Mouse (Mus musculus) cerebellum, adult 2 months (tissue): ENCODE data around the gene Ccdc47. TPM values are rescaled to one million over a fixed set of nuclear protein-coding genes. Genes with fewer than 3 reads are reported as not detected.

Source experiments
- DNase-seq, 2 experiments: peaks; one replicate each; pipeline ENCODE4 v3.0.0; 2021
- H3K27ac ChIP-seq: fragments of 200-500 bp; 2 replicates; pipeline ENCODE4 v1.5.1; 2012; ENCODE audit warnings: low read length, control low read depth, inconsistent platforms; ENCODE audit not compliant: insufficient read depth
- H3K27me3 ChIP-seq: fragments of 200-500 bp; 2 replicates; pipeline ENCODE4 v1.6.1; 2012; ENCODE audit warnings: inconsistent platforms, mild to moderate bottlenecking, low read length, moderate library complexity; ENCODE audit not compliant: control insufficient read depth, insufficient read depth
- H3K4me1 ChIP-seq: fragments of 200-500 bp; 2 replicates; pipeline ENCODE4 v1.6.1; 2011; ENCODE audit warnings: low read length; ENCODE audit not compliant: control insufficient read depth, insufficient read depth
- H3K4me3 ChIP-seq: fragments of 200-500 bp; replicated peaks from 2 replicates; pipeline ENCODE3; 2011; ENCODE audit warnings: mild to moderate bottlenecking, low read depth, low read length, control low read depth; ENCODE audit not compliant: insufficient read depth
- CTCF ChIP-seq: fragments of 200-500 bp; IDR thresholded peaks from 2 replicates; pipeline ENCODE4 v1.5.1; 2011; ENCODE audit warnings: low read depth, mild to moderate bottlenecking, control low read depth, low read length, moderate library complexity, borderline replicate concordance; ENCODE audit not compliant: insufficient read depth
- POLR2A ChIP-seq: fragments of 200-500 bp; IDR thresholded peaks from 2 replicates; pipeline ENCODE4 v1.6.1; 2011; ENCODE audit warnings: low read length, control low read depth, borderline replicate concordance; ENCODE audit not compliant: insufficient read depth
- WGBS: fragments of 180-500 bp; shearing (Covaris S2); methylation state at CpG from one replicate; pipeline ENCODE4 v1.1.7; 2018; 5-methylcytosine and 5-hydroxymethylcytosine counted together
- polyA plus RNA-seq: library from polyadenylated mRNA; depleted of rRNA; stranded (reverse); fragments of >200 nt; gene quantifications from 2 replicates; pipeline ENCODE4 v1.2.3, GENCODE M21; 2012

Gene Ccdc47
- polyA plus RNA-seq, 1 experiment = 88.8 TPM

GRCm38 (mm10) chr11:106194891-106195290 lies 21.3 kb downstream of the Ccdc47 start:
- no peaks in the 10 kb centered on the region for H3K27me3 ChIP-seq
- no peak overlapping the region for H3K4me3 ChIP-seq
- 90% methylated on average over 7 of the region's 7 CpGs for WGBS
- TF ChIP-seq POLR2A (no peak), CTCF (no peak)
- DNase-seq = no peak
- H3K4me1 ChIP-seq = peaks cover 2% of the 10 kb centered on the region; the same call in 1 of the 2 replicates
- H3K27ac ChIP-seq = no peak overlapping the region

- peaks cover 2% of the 10 kb centered on the region; the same call in 1 of the 2 replicates for H3K4me1 ChIP-seq
- peak overlapping the region; percentile 80 for H3K4me3 ChIP-seq
- TF ChIP-seq POLR2A = no peak
- no peak for TF ChIP-seq CTCF
- no peak for DNase-seq
- peak overlapping the region; percentile 23 for H3K27ac ChIP-seq
- H3K27me3 ChIP-seq = no peaks in the 10 kb centered on the region
- 37% methylated on average over 3 of the region's 3 CpGs for WGBS
Observed at GRCm38 (mm10) chr11:106194155-106194541, 22.0 kb downstream of the Ccdc47 start.

- TF ChIP-seq CTCF (no peak), POLR2A (peak; percentile 84; the same call in 1 of the 2 replicates)
- under 1% methylated on average over 44 of the region's 44 CpGs for WGBS
Observed at GRCm38 (mm10) chr11:106193371-106194154, 22.6 kb downstream of the Ccdc47 start.

GRCm38 (mm10) chr11:106192657-106193370 lies 23.3 kb downstream of the Ccdc47 start:
- TF ChIP-seq POLR2A (no peak), CTCF (no peak)
- no peak for DNase-seq
- Histone ChIP-seq H3K4me1 (peaks cover 2% of the 10 kb centered on the region; the same call in 1 of the 2 replicates), H3K27ac (peak overlapping the region; percentile 55; the same call in 1 of the 2 replicates), H3K4me3 (peak overlapping the region; percentile 75), H3K27me3 (no peaks in the 10 kb centered on the region)
- WGBS = 9% methylated on average over 19 of the region's 19 CpGs

More at GRCm38 (mm10) chr11:106193371-106194154, 22.6 kb downstream of the Ccdc47 start:
- Histone ChIP-seq H3K4me3 (peak overlapping the region; percentile 80), H3K27me3 (no peaks in the 10 kb centered on the region), H3K4me1 (peaks cover 2% of the 10 kb centered on the region; the same call in 1 of the 2 replicates), H3K27ac (peak overlapping the region; percentile 55)
- DNase-seq = peak; percentile 97

GRCm38 (mm10) chr11:106192241-106192640 lies 23.9 kb downstream of the Ccdc47 start:
- no peak for TF ChIP-seq POLR2A
- TF ChIP-seq CTCF = no peak
- DNase-seq = no peak
- Histone ChIP-seq H3K27ac (no peak overlapping the region), H3K4me3 (no peak overlapping the region), H3K27me3 (no peaks in the 10 kb centered on the region), H3K4me1 (peaks cover 2% of the 10 kb centered on the region; the same call in 1 of the 2 replicates)
- 55% methylated on average over 5 of the region's 5 CpGs for WGBS

- H3K27ac ChIP-seq = no peak overlapping the region
- WGBS = over 99% methylated on average over 3 of the region's 3 CpGs
- DNase-seq = no peak
- no peak for TF ChIP-seq POLR2A
- H3K27me3 ChIP-seq = no peaks in the 10 kb centered on the region
- H3K4me3 ChIP-seq = no peak overlapping the region
- H3K4me1 ChIP-seq = peaks cover 2% of the 10 kb centered on the region; the same call in 1 of the 2 replicates
Observed at GRCm38 (mm10) chr11:106191716-106192115, 24.4 kb downstream of the Ccdc47 start.

GRCm38 (mm10) chr11:106187326-106187725 lies 28.8 kb downstream of the Ccdc47 start:
- 96% methylated on average over 4 of the region's 4 CpGs for WGBS
- Histone ChIP-seq H3K27ac (no peak overlapping the region), H3K27me3 (no peaks in the 10 kb centered on the region), H3K4me1 (peaks cover 2% of the 10 kb centered on the region; the same call in 1 of the 2 replicates), H3K4me3 (no peak overlapping the region)
- TF ChIP-seq CTCF (no peak), POLR2A (no peak)
- no peak for DNase-seq
